Mouse (Mus musculus): ENCODE measurements around the gene Fbxo22.
"Not testable (repeated sequence)": the region's sequence is repeated elsewhere in the genome, so short reads cannot be mapped to it uniquely, and the experiment has no call there.

The Fbxo22 gene

GRCm38 (mm10) chr9:55208790-55209481, at the start of gene Fbxo22:
TSS of gene Fbxo22 (plus strand) at chr9:55208925.
- peak; percentile 91 for DNase-seq

- DNase-seq: no peak
These were observed 37.9 kb upstream of the Fbxo22 start for GRCm38 (mm10) chr9:55170655-55171412.

GRCm38 (mm10) chr9:55172195-55172685, 36.5 kb upstream of the Fbxo22 start:
- DNase-seq: peak in 1 of 2 experiments; percentile 30

- no peak for DNase-seq
These were observed 34.5 kb upstream of the Fbxo22 start for GRCm38 (mm10) chr9:55174235-55174634.

- DNase-seq: no peak
These were observed 12.8 kb upstream of the Fbxo22 start for GRCm38 (mm10) chr9:55195876-55196275.

- no peak for DNase-seq
These were observed 10.5 kb upstream of the Fbxo22 start for GRCm38 (mm10) chr9:55198260-55198659.

GRCm38 (mm10) chr9:55199348-55199747, 9.4 kb upstream of the Fbxo22 start:
- peak; percentile 58 to 68 for DNase-seq

GRCm38 (mm10) chr9:55208458-55208789, 301 bp upstream of the Fbxo22 start:
- DNase-seq: peak in 1 of 2 experiments; percentile 16

GRCm38 (mm10) chr9:55211611-55212010, 2.9 kb downstream of the Fbxo22 start:
- DNase-seq: no peak

GRCm38 (mm10) chr9:55213396-55213795, 4.7 kb downstream of the Fbxo22 start:
- DNase-seq: no peak

GRCm38 (mm10) chr9:55215056-55215455, 6.3 kb downstream of the Fbxo22 start:
- no peak for DNase-seq

- DNase-seq: no peak
These were observed 6.9 kb downstream of the Fbxo22 start for GRCm38 (mm10) chr9:55215648-55216047.

GRCm38 (mm10) chr9:55216078-55216477, 7.4 kb downstream of the Fbxo22 start:
- DNase-seq: no peak

GRCm38 (mm10) chr9:55217381-55217780, 8.7 kb downstream of the Fbxo22 start:
- no peak for DNase-seq

GRCm38 (mm10) chr9:55225165-55225737, 16.5 kb downstream of the Fbxo22 start:
- no peak for DNase-seq

GRCm38 (mm10) chr9:55226251-55226650, 17.5 kb downstream of the Fbxo22 start:
- DNase-seq: no peak

- DNase-seq: no peak
These were observed 19.4 kb downstream of the Fbxo22 start for GRCm38 (mm10) chr9:55228149-55228548.

- DNase-seq: no peak
These were observed 20.3 kb downstream of the Fbxo22 start for GRCm38 (mm10) chr9:55229010-55229409.

GRCm38 (mm10) chr9:55231544-55231943, 22.8 kb downstream of the Fbxo22 start:
- DNase-seq: peak; percentile 58 to 59

- no peak for DNase-seq
These were observed 23.4 kb downstream of the Fbxo22 start for GRCm38 (mm10) chr9:55232110-55232509.

- no peak for DNase-seq
These were observed 23.9 kb downstream of the Fbxo22 start for GRCm38 (mm10) chr9:55232586-55232985.

- DNase-seq: not testable (repeated sequence)
These were observed 24.4 kb downstream of the Fbxo22 start for GRCm38 (mm10) chr9:55233076-55233475.

- no peak for DNase-seq
These were observed 27.8 kb downstream of the Fbxo22 start for GRCm38 (mm10) chr9:55236235-55237165.
